Mouse (Mus musculus): ENCODE data around the gene Prss50.
A peak's percentile ranks its signal among the peaks of the same experiment; 100 is the strongest.
"Not testable (repeated sequence)": the region's sequence is repeated elsewhere in the genome, so short reads cannot be mapped to it uniquely, and the experiment has no call there.

The Prss50 gene

DNA sequence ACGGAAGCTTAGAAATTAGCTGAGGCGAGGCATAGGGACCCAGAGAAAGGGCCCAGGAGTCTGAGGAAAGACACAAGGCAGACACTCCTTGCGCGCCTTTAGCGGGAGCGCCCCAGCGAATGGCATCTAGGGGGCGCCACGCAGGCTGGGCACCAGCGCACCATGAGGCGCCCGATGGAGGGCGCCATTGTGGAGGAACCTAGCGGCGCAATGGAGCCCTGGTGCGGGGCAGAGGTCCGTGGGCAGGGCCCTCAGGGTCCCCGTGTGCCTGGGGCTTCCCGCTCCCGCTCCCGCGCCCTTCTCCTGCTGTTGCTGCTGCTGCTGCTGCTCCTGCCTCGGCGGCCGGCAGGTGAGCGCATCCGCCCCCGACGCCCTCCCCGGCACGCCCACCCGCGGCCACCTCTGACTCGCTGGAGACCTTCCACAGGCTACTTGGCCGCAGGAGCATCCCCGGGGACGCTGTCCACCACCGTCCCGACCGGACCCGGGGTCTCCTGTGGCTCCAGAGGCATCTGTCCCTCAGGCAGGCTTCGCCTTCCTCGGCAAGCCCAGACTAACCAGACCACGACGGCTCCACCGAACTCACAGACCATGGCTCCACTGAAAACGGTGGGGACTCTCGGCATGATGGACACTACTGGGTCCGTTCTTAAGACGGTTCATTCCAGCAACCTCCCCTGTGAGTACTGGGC, at the start of gene Prss50:
Prss50 (plus strand) TSS at position 187 of the 692 bp plus-strand sequence.
- no peak for DNase-seq (ENCODE audit: low read depth, low spot score)

GRCm38 (mm10) chr9:110810051-110810450, 47.7 kb upstream of the Prss50 start:
- DNase-seq (ENCODE audit: low read depth, low spot score), result no peak

GRCm38 (mm10) chr9:110813789-110814188, 44.0 kb upstream of the Prss50 start, which contains the start of gene Prss44:
Prss44 (plus strand) TSS chr9:110813994.
- DNase-seq (ENCODE audit: low read depth, low spot score), result no peak

GRCm38 (mm10) chr9:110820546-110820945, 37.2 kb upstream of the Prss50 start:
- DNase-seq (ENCODE audit: low read depth, low spot score), result not testable (repeated sequence)

DNA sequence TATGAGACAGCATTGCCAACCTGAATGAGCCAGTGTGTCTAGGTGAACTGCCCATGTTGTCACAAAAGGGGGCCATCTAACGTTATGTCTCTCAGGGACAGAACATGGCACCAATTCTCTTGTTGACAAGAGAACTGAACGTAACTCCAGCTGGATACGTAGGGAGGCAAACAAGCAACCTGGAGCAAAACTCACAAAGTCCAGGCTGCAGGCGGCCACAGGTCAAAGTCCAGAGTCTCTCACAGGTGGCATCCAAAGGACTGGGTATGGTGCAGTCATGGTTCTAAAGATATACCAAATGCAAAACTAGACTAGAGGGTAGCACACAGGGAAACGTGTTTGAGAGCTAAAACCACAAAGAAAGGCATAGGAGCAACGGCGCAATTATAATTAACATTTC, 36.3 kb upstream of the Prss50 start:
- no peak for DNase-seq (ENCODE audit: low read depth, low spot score)

DNA sequence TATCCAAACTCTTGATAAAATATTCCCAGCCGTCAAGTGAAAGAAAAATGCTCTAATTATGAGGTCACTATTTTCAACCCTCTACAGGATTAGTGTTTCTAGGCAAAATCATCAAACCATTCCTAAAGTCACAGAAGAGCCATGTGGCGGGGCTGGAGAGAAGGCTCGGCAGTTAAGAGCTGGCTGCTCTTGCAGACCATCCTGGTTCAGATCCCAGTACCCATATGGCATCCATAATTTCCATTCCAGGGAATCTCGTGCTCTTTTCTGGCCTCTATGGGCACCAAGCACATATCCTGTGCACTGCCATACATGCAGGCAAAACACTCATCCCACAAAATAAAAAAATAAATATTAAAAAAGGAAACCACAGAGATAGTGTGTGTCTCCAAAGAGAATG, 32.3 kb upstream of the Prss50 start:
- no peak for DNase-seq (ENCODE audit: low read depth, low spot score)

GRCm38 (mm10) chr9:110825832-110826231, 31.9 kb upstream of the Prss50 start:
- no peak for DNase-seq (ENCODE audit: low read depth, low spot score)

DNA sequence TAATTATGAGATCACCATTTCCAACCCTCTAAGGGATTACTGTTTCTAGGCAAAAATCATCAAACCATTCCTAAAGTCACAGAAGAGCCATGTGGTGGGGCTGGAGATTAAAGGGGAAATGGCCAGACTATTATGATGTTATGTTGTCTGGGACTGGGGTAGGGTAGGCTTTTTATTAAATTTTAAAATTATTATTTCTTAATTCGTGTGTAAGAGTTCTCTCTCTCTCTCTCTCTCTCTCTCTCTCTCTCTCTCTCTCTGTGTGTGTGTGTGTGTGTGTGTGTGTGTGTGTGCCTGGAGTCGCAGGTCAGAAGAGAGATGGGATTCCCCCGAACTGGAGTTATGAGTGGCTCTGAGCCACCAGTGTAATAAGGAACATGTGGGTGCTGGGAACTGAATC, 31.4 kb upstream of the Prss50 start, which contains the start of gene Prss43:
Prss43 (plus strand) TSS at position 301 of the 400 bp plus-strand sequence.
- no peak for DNase-seq (ENCODE audit: low read depth, low spot score)

DNA sequence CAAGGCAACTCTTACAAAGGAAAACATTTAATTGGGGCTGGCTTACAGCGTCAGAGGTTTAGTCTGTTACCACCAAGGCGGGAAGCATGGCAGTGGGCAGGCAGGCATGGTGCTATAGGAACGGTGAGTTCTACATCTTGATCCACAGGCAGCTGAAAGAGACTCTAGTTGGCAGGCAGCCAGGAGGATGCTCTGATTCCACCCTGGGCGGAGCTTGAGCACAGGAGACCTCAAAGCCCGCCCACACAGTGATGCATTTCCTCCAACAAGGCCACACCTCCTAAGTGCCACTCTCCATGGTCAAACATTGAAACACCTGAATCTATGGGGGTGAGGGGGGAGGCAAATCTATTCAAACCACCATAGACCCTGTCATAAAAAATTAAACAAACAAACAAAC, 24.7 kb upstream of the Prss50 start:
- no peak for DNase-seq (ENCODE audit: low read depth, low spot score)

- DNase-seq (ENCODE audit: low read depth, low spot score), result no peak
Measured at GRCm38 (mm10) chr9:110834411-110834810, 23.4 kb upstream of the Prss50 start, which contains the start of gene Prss45. Prss45 (plus strand) TSS chr9:110834588.

GRCm38 (mm10) chr9:110834961-110835360, 22.8 kb upstream of the Prss50 start:
- no peak for DNase-seq (ENCODE audit: low read depth, low spot score)

- DNase-seq (ENCODE audit: low read depth, low spot score), result no peak
Measured at GRCm38 (mm10) chr9:110836112-110836511, 21.7 kb upstream of the Prss50 start.

DNA sequence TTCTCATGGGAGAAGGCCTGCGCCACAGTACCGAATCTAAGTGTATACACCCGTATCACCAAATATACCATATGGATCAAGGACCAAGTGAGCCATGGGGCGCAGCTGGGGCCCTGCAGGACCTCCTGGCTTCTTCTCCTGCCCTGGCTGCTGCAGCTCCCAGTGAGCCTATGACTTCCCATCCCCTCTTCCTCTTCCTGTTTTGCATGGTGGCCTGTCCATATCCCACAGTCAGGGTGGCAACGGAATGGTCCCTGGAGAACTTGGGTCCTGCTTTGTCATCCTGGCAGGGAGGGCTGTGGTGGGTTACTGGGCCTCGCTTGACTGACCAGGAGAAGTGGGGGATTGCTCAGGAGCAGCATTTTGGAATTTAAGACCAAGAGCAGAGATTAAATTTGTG, 16.9 kb upstream of the Prss50 start:
- no peak for DNase-seq (ENCODE audit: low read depth, low spot score)

DNA sequence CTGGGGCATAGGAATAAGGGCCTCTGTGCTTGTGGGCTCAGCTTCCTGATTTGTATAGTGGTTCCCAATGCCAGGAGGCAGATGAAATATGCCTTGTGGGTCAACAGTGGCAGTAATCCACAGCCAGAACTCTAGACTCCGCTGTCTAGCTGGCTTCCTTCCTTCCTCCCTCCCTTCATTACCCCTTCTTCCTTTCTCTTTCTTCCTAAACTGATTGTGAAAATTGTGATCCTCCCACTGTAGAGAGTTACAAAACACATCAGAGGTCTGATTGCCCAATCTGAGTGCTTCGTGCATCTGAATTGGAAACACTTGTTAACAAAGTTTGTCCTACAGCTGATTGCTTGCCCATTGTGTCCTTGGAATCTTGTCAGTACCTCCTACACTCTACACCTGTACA, 16.3 kb upstream of the Prss50 start:
- no peak for DNase-seq (ENCODE audit: low read depth, low spot score)

DNA sequence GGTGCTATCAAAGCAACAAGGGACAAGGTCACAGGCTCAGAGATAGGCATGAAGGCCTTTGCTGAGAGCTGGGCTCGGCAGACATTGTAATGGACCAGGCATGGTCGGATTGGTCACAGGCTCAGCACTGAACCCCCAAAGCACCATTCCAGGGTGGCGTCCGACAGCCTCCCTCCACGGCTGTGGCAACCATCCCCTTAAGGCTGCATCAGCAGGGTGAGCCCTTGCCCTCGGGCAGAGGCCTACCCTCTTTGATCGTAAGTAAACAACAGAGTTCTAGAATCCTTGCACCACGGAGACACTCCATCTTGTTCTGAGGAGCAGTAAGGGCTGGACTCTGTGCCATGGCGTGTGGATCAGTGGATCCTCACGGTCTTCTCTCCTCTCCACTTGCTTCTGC, 13.6 kb upstream of the Prss50 start, which contains the start of gene Prss46:
Prss46 (plus strand) TSS at position 301 of the 400 bp plus-strand sequence.
- no peak for DNase-seq (ENCODE audit: low read depth, low spot score)

GRCm38 (mm10) chr9:110849162-110849561, 8.6 kb upstream of the Prss50 start:
- DNase-seq (ENCODE audit: low read depth, low spot score), result no peak

GRCm38 (mm10) chr9:110855903-110856302, 1.9 kb upstream of the Prss50 start:
- no peak for DNase-seq (ENCODE audit: low read depth, low spot score)

DNA sequence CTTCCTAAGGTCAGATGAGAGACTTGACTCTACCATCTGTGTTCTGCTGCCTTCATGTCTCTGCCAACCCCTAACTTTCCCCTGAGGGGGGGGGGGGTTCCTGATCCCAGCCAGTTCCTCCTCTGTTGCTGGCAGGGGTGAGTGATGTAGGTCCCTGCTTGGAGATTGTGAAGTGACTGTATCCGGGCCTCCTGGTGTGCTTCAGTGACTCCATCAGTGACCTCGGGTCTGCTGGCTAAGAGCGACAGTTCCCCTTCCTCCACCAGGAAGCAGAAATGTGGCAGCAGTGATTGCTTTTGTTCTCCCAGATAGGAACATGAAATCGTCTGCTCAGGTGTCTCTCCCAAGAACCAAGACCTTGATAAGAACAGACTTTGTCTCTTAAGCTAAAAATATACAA, 847 bp upstream of the Prss50 start:
- DNase-seq (ENCODE audit: low read depth, low spot score), result no peak

GRCm38 (mm10) chr9:110858523-110858922, 756 bp downstream of the Prss50 start:
- no peak for DNase-seq (ENCODE audit: low read depth, low spot score)

- no peak for DNase-seq (ENCODE audit: low read depth, low spot score)
Measured at GRCm38 (mm10) chr9:110858967-110859596, 1.3 kb downstream of the Prss50 start.

- DNase-seq (ENCODE audit: low read depth, low spot score), result peak; percentile 18
Measured at GRCm38 (mm10) chr9:110871030-110871429, 13.3 kb downstream of the Prss50 start.

DNA sequence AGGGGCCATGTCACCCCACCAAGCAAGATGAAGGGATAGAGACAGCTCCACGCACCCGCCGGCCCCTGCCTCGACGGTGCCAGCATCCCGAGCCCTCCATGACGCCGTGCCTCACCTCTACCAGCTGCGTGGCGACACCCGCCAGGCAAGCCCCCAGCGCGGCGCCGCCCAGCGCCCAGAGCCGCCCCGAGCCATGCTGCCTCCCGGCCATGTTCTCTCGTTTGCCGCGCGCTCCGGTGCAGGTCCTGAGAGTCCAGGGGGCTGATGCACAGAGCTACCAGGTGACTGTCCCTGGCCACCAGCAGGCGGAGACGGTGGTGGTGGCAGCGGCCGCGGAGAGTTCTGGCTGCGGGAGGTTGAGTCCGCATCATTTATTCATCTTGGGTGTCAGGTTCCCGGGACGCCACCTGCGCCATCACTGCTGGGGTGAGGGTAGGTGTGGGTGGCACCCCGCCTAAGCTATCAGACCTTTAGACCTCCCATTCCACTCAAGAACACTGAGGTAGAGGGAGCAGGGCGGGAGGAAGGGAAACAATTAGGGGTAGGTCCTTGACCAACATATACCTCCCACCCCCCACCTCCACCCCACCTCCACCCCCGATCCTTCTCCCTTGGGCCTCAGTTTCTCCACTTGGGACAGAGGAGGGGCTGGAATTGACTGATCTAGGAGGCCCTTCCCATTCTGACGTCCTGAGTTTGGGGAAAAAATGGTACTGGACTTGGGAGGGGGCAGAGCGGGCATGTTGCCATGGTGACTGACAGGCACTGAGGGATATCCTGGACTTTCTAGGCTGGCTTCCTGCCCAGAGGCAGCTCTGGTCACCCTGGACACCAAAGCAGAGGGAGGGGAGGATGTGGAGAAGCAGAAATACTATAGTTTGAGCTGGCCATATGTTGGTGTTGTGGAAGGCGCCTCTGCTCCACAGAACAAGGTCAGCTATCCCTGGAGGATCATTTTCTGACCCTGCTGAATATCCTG, 16.2 kb downstream of the Prss50 start:
- no peak for DNase-seq (ENCODE audit: low read depth, low spot score)

Data from retina, adult 2 months (tissue).